Mouse (Mus musculus) neutrophil, adult 65 days (primary cell): ENCODE data around the gene Arpin. TPM values are rescaled to one million over a fixed set of nuclear protein-coding genes. Genes with fewer than 3 reads are reported as not detected.

Experiments used
- total RNA-seq: library from RNA; stranded (reverse); gene quantifications from 2 replicates; pipeline ENCODE4 v1.2.4, GENCODE M21; 2023

The Arpin gene
- total RNA-seq: 0.27 and 0.47 TPM in 2 replicates

DNA sequence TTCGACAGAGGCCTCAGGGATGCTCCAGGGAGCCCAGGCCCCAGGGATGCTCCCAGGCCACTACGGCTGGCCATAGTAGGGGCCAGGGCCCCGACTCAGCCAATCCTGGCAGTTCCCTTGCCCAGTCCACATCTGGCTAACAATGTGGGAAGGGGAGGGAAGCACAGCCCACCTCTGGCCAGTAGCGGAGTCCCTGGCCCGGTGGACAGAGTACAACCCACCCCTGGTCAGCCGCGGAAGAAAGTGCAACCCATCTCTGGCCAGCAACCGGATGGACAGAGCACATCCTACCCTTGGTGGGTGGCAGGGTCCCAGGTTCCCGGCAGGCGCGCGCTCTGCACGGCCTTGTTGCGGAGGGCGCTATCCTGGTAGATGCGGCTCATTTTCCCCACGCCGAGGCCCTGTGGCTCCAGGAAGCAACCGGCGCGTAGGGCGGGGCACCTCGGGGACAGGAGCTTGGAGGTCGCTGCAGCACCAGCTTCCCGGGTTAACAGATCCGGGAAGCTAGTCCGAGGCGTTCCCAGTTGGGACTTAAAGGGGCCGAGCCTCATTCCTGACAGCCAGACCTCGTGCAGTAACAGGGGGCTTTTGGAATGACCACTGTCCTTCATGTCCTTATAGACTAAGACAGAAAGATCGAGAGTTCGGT lies at the start of gene Arpin:
Gene Arpin, minus strand, starts transcription at position 498 of the 649 bp plus-strand sequence.

DNA sequence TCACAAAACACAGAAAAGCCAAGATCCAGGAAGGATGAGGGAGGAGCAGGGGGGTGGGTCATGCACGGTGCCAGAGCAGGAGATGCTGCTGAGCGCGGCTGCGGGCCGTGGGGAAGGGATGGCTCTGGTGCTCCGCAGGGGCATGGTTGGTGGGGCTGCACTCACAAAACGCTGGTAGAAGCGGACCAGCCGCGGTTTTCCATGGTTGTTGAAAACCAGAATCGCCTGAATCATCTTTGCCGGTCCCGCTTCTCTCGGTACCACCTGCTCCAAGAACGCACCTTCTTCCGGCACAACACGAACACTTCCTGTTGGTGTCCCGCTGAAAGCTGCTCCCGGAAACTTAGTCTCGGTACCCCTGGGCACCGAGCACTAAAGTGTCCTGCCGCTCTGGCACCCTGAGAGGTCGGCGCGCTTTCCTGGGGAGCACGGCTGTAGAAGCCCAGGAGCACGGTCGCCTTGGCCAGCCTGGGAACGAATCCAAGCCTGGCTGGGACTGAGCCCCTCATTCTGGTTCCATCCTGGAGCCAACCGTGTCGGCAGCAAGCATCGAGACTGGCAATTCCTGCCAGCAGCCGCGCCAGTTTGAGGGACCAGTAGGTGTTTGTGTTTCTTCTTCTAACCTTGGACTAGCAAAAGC lies 14.7 kb downstream of the Arpin start, which contains the start of gene Ap3s2:
Gene Ap3s2, minus strand, starts transcription at position 306 of the 640 bp plus-strand sequence.

Other genes with a start within 250 kb of the Arpin start
- 0.14 and 0.54 TPM in 2 replicates for gene Kif7, start 219.6 kb downstream of the Arpin start, total RNA-seq
- 0.54 TPM in 1 of 2 replicates, not detected in the other for gene Plin1, start 202.5 kb downstream of the Arpin start, total RNA-seq
- gene Pex11a, start 192.2 kb downstream of the Arpin start, total RNA-seq: 1.6 and 3.1 TPM in 2 replicates
- not detected in 2 replicates for gene Wdr93, start 192.2 kb downstream of the Arpin start, total RNA-seq
- gene Mesp1, start 141.6 kb downstream of the Arpin start, total RNA-seq: not detected in 2 replicates
- not detected in 2 replicates for gene Mesp2, start 124.6 kb downstream of the Arpin start, total RNA-seq
- 0.16 and 0.25 TPM in 2 replicates for gene Anpep, start 74.3 kb downstream of the Arpin start, total RNA-seq
- 9.8 and 11.8 TPM in 2 replicates for gene Ap3s2, start 14.7 kb downstream of the Arpin start, total RNA-seq
- 103 and 115 TPM in 2 replicates for gene Zfp710, start 89.5 kb upstream of the Arpin start, total RNA-seq
- 30.7 and 40.8 TPM in 2 replicates for gene Idh2, start 180.0 kb upstream of the Arpin start, total RNA-seq